Mouse (Mus musculus): Measurements from ENCODE around the gene Apol7a. TPM values are rescaled to one million over a fixed set of nuclear protein-coding genes. Genes with fewer than 3 reads are reported as not detected.

Gene Apol7a
- total and polyA plus RNA-seq, 2 experiments from 2014 or later = not detected

DNA sequence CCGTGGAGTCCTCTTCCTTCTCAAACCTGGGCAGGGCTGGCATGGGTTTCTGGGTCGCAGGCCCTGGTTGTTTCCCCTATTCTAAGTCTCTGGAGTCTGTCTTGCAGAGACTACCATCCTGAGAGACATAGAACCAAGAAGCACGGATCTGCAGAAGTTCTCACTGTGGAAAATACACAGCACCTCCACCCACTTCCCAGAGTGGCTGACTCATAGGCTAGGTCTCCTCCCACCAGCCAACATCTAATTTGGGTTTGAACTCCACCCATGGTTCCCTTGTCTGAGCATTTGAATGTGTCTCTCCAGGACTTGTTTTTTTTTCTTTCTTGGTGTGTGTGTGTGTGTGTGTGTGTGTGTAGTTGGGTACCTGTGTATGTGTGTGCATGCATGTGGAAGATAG is 34.9 kb downstream of the Apol7a start:
- H3K4me3 ChIP-seq (ENCODE audit: low read length) = no peak overlapping the region
- H3K9me3 ChIP-seq (ENCODE audit: low read length) = no peaks in the 10 kb centered on the region
- H3K9ac ChIP-seq (replicated peaks; ENCODE audit: low read length) = no peak overlapping the region
- no peaks in the 10 kb centered on the region for H3K36me3 ChIP-seq (ENCODE audit: insufficient read depth, low read length)
- 49% methylated on average over 3 of the region's 3 CpGs for WGBS
- no peak for TF ChIP-seq CTCF (IDR thresholded peaks at IDR 0.05; ENCODE audit: low read depth)
- ATAC-seq (no peak), DNase-seq (ENCODE audit: low spot score) (no peak)
- no peaks in the 10 kb centered on the region for H3K27me3 ChIP-seq (ENCODE audit: insufficient read depth, low read length)
- H3K27ac ChIP-seq = no peak overlapping the region
- H3K4me2 ChIP-seq (ENCODE audit: low read depth, low read length) = no peak overlapping the region
- H3K4me1 ChIP-seq (ENCODE audit: insufficient read depth, low read length) = peaks cover 28% of the 10 kb centered on the region

DNA sequence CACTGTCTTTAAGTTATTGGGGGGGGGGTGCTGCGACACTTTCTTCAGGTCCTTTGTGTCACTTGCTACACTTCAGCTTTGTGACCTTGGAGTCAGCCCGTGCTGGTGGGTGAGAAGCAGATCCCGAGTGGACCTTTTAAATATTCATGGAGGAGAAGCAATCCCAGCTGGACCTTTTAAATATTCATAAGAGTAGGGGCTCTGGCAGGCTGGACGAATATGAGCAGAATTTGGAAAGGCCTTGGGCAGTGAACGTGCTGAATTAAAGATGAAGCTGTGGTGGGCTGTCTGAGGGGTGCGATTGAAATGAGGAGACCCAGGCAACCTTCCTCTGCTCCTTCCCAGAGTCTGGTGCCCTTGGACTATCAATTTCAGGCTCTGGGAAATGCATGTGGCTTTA is 35.3 kb downstream of the Apol7a start:
- 17% methylated on average over 6 of the region's 6 CpGs for WGBS
- peaks cover 28% of the 10 kb centered on the region for H3K4me1 ChIP-seq (ENCODE audit: insufficient read depth, low read length)
- no peak overlapping the region for H3K4me2 ChIP-seq (ENCODE audit: low read depth, low read length)

DNA sequence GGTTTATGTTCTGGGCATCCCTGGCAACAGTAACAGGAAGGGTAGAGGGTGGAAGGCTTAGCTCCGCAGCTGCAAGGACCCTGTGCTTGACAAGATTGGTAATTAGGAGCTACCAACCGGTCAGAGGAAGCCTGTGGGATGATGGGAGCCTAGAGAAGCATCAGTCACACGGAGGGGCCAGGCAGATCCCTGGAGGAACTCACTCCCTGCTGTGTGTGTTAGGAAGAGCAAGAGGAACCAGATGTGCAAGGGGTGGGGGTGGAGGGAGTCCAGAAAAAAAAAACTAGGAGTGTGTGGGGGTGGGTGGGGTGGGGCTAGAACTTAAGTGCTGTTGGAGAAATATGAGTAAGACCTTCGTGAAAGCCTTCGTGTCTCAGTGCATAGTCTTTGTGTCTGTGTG is 36.0 kb downstream of the Apol7a start:
- peaks cover 24% of the 10 kb centered on the region for H3K4me1 ChIP-seq (ENCODE audit: insufficient read depth, low read length)
- no peak overlapping the region for H3K9ac ChIP-seq (replicated peaks; ENCODE audit: low read length)
- H3K4me2 ChIP-seq (ENCODE audit: low read depth, low read length) = no peak overlapping the region
- H3K27ac ChIP-seq = no peak overlapping the region
- no peaks in the 10 kb centered on the region for H3K27me3 ChIP-seq (ENCODE audit: insufficient read depth, low read length)
- TF ChIP-seq CTCF (IDR thresholded peaks at IDR 0.05; ENCODE audit: low read depth) = no peak
- no peaks in the 10 kb centered on the region for H3K9me3 ChIP-seq (ENCODE audit: low read length)
- ATAC-seq (no peak), DNase-seq (ENCODE audit: low spot score) (no peak)
- H3K36me3 ChIP-seq (ENCODE audit: insufficient read depth, low read length) = no peaks in the 10 kb centered on the region
- WGBS = 33% methylated on average over 5 of the region's 5 CpGs
- H3K4me3 ChIP-seq (ENCODE audit: low read length) = no peak overlapping the region

More for the DNA sequence above, 35.3 kb downstream of the Apol7a start:
- ATAC-seq = no peak
- no peak overlapping the region for H3K9ac ChIP-seq (replicated peaks; ENCODE audit: low read length)
- peak; percentile 44 for DNase-seq (ENCODE audit: low spot score)
- H3K27ac ChIP-seq = no peak overlapping the region
- H3K9me3 ChIP-seq (ENCODE audit: low read length) = no peaks in the 10 kb centered on the region
- no peaks in the 10 kb centered on the region for H3K36me3 ChIP-seq (ENCODE audit: insufficient read depth, low read length)
- no peak for TF ChIP-seq CTCF (IDR thresholded peaks at IDR 0.05; ENCODE audit: low read depth)
- no peaks in the 10 kb centered on the region for H3K27me3 ChIP-seq (ENCODE audit: insufficient read depth, low read length)
- no peak overlapping the region for H3K4me3 ChIP-seq (ENCODE audit: low read length)

DNA sequence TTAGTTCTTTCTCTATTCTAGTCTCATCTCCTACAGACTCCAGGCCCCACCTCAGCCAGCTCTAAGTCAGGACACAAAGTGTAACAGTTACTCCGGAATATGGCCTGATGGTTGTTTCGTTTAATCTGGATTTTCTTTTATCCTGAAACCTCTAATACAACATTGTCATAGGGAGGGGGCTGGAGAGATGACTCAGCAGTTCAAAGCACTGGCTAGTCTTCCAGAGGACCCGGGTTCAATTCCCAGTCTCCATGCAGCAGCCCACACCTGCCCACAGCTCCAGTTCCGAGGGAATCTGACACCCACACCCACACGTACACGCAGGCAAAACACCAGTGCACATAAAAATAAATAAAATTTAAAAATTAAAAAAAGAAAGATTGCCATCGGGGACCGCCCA is 39.0 kb downstream of the Apol7a start:
- no peaks in the 10 kb centered on the region for H3K9me3 ChIP-seq (ENCODE audit: low read length)
- no peaks in the 10 kb centered on the region for H3K36me3 ChIP-seq (ENCODE audit: insufficient read depth, low read length)
- ATAC-seq (no peak), DNase-seq (ENCODE audit: low spot score) (no peak)
- no peak overlapping the region for H3K4me2 ChIP-seq (ENCODE audit: low read depth, low read length)
- no peak overlapping the region for H3K4me3 ChIP-seq (ENCODE audit: low read length)
- no peaks in the 10 kb centered on the region for H3K27me3 ChIP-seq (ENCODE audit: insufficient read depth, low read length)
- no peak overlapping the region for H3K9ac ChIP-seq (replicated peaks; ENCODE audit: low read length)
- 94% methylated on average over 8 of the region's 8 CpGs for WGBS
- TF ChIP-seq CTCF (IDR thresholded peaks at IDR 0.05; ENCODE audit: low read depth) = no peak
- H3K27ac ChIP-seq = peak overlapping the region; percentile 72; the same call in 1 of the 2 replicates
- H3K4me1 ChIP-seq (ENCODE audit: insufficient read depth, low read length) = peaks cover 12% of the 10 kb centered on the region; the same call in 1 of the 2 replicates

DNA sequence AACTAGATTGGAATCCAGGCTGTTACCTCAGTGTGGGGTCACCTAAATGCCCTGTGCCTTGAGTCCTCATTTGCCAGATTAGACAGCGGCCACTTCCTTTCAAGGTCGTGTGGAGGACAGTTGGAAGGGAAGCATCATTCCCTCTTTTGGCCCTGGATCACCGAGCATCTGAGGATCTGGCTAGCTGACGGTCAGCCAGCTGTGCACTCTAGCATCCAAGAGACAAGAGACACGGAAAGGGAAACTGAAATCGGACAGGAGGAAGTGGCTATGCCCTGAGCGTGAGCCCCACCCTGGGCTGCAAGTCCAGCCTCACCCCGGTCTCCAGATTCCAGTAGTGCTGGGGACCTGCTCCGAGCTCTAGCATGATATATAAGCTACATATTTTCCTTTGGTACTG is 39.4 kb downstream of the Apol7a start:
- no peak overlapping the region for H3K4me2 ChIP-seq (ENCODE audit: low read depth, low read length)
- H3K9ac ChIP-seq (replicated peaks; ENCODE audit: low read length) = no peak overlapping the region
- peak overlapping the region; percentile 72 for H3K27ac ChIP-seq
- peaks cover 12% of the 10 kb centered on the region; the same call in 1 of the 2 replicates for H3K4me1 ChIP-seq (ENCODE audit: insufficient read depth, low read length)
- TF ChIP-seq CTCF (IDR thresholded peaks at IDR 0.05; ENCODE audit: low read depth) = no peak
- no peaks in the 10 kb centered on the region for H3K36me3 ChIP-seq (ENCODE audit: insufficient read depth, low read length)
- no peaks in the 10 kb centered on the region for H3K9me3 ChIP-seq (ENCODE audit: low read length)
- H3K27me3 ChIP-seq (ENCODE audit: insufficient read depth, low read length) = no peaks in the 10 kb centered on the region
- H3K4me3 ChIP-seq (ENCODE audit: low read length) = no peak overlapping the region
- ATAC-seq (no peak), DNase-seq (ENCODE audit: low spot score) (no peak)
- WGBS = 53% methylated on average over 9 of the region's 9 CpGs

DNA sequence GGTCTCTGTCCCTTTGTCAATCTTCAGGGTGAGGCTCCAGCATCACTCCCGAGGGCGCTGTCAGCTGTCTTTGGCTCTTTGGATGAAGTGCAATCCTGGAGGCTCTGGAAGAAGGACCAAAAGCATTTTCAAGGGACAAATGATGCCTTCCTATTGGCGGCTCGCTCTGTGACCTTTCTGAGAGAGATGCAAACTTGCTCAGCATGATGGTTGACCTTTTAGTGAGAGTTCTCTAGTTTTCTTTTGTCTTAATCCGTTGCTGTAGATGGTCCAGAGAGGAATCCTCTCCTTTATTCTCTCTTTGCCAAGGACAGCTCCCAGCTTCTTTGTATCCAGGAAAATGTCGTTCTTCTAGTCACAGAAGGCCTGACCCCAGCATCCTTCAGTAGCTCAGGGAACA is 39.8 kb downstream of the Apol7a start:
- Histone ChIP-seq H3K27me3 (ENCODE audit: insufficient read depth, low read length) (no peaks in the 10 kb centered on the region), H3K27ac (peak overlapping the region; percentile 72), H3K9me3 (ENCODE audit: low read length) (no peaks in the 10 kb centered on the region), H3K4me3 (ENCODE audit: low read length) (peak overlapping the region; percentile 19; the same call in 1 of the 2 replicates), H3K4me2 (ENCODE audit: low read depth, low read length) (peak overlapping the region; percentile 53), H3K36me3 (ENCODE audit: insufficient read depth, low read length) (no peaks in the 10 kb centered on the region), H3K9ac (replicated peaks; ENCODE audit: low read length) (peak overlapping the region; percentile 54), H3K4me1 (ENCODE audit: insufficient read depth, low read length) (peaks cover 12% of the 10 kb centered on the region; the same call in 1 of the 2 replicates)
- WGBS = 18% methylated on average over 6 of the region's 6 CpGs
- no peak; the same call in 1 of the 2 replicates for ATAC-seq
- no peak for TF ChIP-seq CTCF (IDR thresholded peaks at IDR 0.05; ENCODE audit: low read depth)
- no peak for DNase-seq (ENCODE audit: low spot score)

DNA sequence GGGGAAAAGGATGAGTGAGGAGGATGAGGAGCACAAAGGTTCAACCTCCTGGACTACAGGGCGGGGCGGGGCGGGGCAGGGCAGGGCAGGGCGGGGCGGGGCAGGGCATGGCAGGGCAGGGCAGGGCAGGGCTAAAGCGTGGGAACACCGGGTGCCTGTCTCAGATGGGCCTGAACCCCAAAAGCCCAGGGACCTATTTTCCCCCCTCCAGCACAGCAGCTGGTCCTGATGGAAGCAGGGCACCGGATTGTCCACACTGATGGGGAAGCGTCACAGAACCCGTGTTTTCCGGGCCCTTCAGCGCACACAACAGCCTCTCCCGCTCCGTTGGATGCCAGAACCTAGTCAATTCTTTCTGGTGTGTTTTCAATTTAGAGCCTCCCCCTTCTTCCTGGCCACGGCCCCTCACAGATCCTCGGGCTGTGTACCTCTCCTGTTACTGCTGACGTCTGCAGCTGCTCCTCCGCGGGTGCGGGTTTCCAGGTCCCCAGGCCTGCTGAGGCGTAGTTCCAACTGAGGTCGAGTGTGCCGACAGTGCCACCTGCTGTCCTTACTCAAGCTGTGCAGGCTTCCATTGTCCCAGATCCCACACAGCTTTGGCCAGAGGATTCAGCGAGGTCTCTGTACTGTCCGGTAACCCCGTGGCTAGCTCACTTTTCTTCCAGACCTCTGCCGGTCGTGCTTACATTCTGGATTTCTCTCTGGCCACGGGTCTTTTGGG is 40.4 kb downstream of the Apol7a start:
- Histone ChIP-seq H3K27ac (peak overlapping the region; percentile 72), H3K9me3 (ENCODE audit: low read length) (no peaks in the 10 kb centered on the region), H3K4me1 (ENCODE audit: insufficient read depth, low read length) (peaks cover 10% of the 10 kb centered on the region; the same call in 1 of the 2 replicates), H3K9ac (replicated peaks; ENCODE audit: low read length) (peak overlapping the region; percentile 54), H3K27me3 (ENCODE audit: insufficient read depth, low read length) (no peaks in the 10 kb centered on the region), H3K4me3 (ENCODE audit: low read length) (peak overlapping the region; percentile 19), H3K4me2 (ENCODE audit: low read depth, low read length) (peak overlapping the region; percentile 53), H3K36me3 (ENCODE audit: insufficient read depth, low read length) (no peaks in the 10 kb centered on the region)
- DNase-seq (ENCODE audit: low spot score) = peak; percentile 94
- ATAC-seq = peak; percentile 86
- 6% methylated on average over 27 of the region's 29 CpGs for WGBS
- peak; percentile 98 for TF ChIP-seq CTCF (IDR thresholded peaks at IDR 0.05; ENCODE audit: low read depth)
